ENCODE assay signal across 15 mouse cellular contexts in the genomic region with DNA sequence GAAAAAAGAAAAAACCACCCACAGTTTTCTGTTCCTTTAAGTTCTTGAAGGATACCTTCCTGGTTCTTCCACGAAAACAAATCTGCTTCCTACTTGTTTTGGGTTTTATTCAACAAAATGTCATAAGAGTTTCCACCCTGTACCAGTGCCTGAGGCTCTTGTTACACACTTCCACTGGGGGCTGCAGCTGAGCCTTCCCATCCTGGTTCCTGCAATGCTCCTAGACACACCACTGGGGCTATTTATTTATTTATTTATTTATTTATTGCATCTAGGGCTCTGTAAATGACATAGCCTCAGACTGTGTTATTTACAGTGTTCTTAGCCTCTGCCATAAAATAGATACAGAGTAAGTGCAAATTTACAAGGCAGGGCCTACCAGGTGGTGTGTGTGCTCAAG. TPM values are rescaled to one million over a fixed set of nuclear protein-coding genes. Genes with fewer than 3 reads are reported as not detected.
DNase-seq lines count a peak whose midpoint lies in the region; ATAC-seq and TF ChIP-seq lines count a peak whose summit lies in the region.
"Had no signal": no experiment of that assay in that cellular context is flagged by ENCODE, and none has a peak within 500 bp of the region (broad histone marks: within the 10 kb centered on the region; RNA-seq: fewer than 3 reads in every experiment).

No protein-coding gene starts in this region.

- H3K36me3 ChIP-seq in forebrain, postnatal 0 days (ENCODE audit: insufficient read depth) = no peaks in the 10 kb centered on the region
- H3K36me3 ChIP-seq in forebrain, embryonic 11.5 days (ENCODE audit: control insufficient read depth, insufficient read depth, low read length) = no peaks in the 10 kb centered on the region
- no peaks in the 10 kb centered on the region for H3K36me3 ChIP-seq in lung, embryonic 15.5 days
- no peaks in the 10 kb centered on the region for H3K36me3 ChIP-seq in stomach, embryonic 16.5 days (ENCODE audit: control insufficient read depth, insufficient read depth, low read length)
- no peaks in the 10 kb centered on the region for H3K36me3 ChIP-seq in hindbrain, embryonic 14.5 days (replicated peaks; ENCODE audit: control insufficient read depth, insufficient read depth)
- H3K36me3 ChIP-seq: hindbrain, embryonic 15.5 days; liver, embryonic 15.5 days; midbrain, embryonic 15.5 days had no signal

- peaks cover 8% of the 10 kb centered on the region; the same call in 1 of the 2 replicates for H3K4me1 ChIP-seq in forebrain, postnatal 0 days (ENCODE audit: insufficient read depth)
- no peaks in the 10 kb centered on the region for H3K4me1 ChIP-seq in forebrain, embryonic 11.5 days (replicated peaks; ENCODE audit: control insufficient read depth, insufficient read depth, low read length)
- peaks cover 12% of the 10 kb centered on the region for H3K4me1 ChIP-seq in lung, embryonic 15.5 days
- H3K4me1 ChIP-seq in stomach, embryonic 16.5 days (ENCODE audit: control insufficient read depth, insufficient read depth, low read length) = no peaks in the 10 kb centered on the region
- no peaks in the 10 kb centered on the region for H3K4me1 ChIP-seq in hindbrain, embryonic 14.5 days (replicated peaks; ENCODE audit: control insufficient read depth, insufficient read depth, low read length)
- H3K4me1 ChIP-seq: midbrain, embryonic 15.5 days had no signal

- intact Hi-C loops in heart, postnatal 36 days (cut with DNase I) = no loop called here

- no peaks in the 10 kb centered on the region for H3K9me3 ChIP-seq in forebrain, postnatal 0 days (ENCODE audit: low read length)
- no peaks in the 10 kb centered on the region for H3K9me3 ChIP-seq in forebrain, embryonic 11.5 days (ENCODE audit: control insufficient read depth, low read length)
- H3K9me3 ChIP-seq in lung, embryonic 15.5 days = no peaks in the 10 kb centered on the region
- no peaks in the 10 kb centered on the region for H3K9me3 ChIP-seq in stomach, embryonic 16.5 days (replicated peaks; ENCODE audit: control insufficient read depth, low read length)
- H3K9me3 ChIP-seq in hindbrain, embryonic 14.5 days (ENCODE audit: control insufficient read depth, low read length) = no peaks in the 10 kb centered on the region
- H3K9me3 ChIP-seq: hindbrain, embryonic 15.5 days; liver, embryonic 15.5 days; midbrain, embryonic 15.5 days had no signal

- H3K4me2 ChIP-seq in forebrain, postnatal 0 days (ENCODE audit: low read depth) = no peak overlapping the region
- no peak overlapping the region for H3K4me2 ChIP-seq in forebrain, embryonic 11.5 days (ENCODE audit: low read depth, low read length, severe bottlenecking)
- no peak overlapping the region for H3K4me2 ChIP-seq in lung, embryonic 15.5 days
- H3K4me2 ChIP-seq in stomach, embryonic 16.5 days (ENCODE audit: low read depth, low read length) = no peak overlapping the region
- H3K4me2 ChIP-seq in hindbrain, embryonic 14.5 days (replicated peaks) = no peak overlapping the region
- H3K4me2 ChIP-seq: hindbrain, embryonic 15.5 days; liver, embryonic 15.5 days; midbrain, embryonic 15.5 days had no signal

- TF ChIP-seq CTCF in forebrain, postnatal 0 days (IDR thresholded peaks at IDR 0.05; ENCODE audit: low read depth) = no peak

- H3K27me3 ChIP-seq in forebrain, postnatal 0 days (ENCODE audit: insufficient read depth, low read length) = no peaks in the 10 kb centered on the region
- H3K27me3 ChIP-seq in forebrain, embryonic 11.5 days (ENCODE audit: control insufficient read depth, insufficient read depth, low read length) = no peaks in the 10 kb centered on the region
- H3K27me3 ChIP-seq in lung, embryonic 15.5 days = no peaks in the 10 kb centered on the region
- H3K27me3 ChIP-seq in stomach, embryonic 16.5 days (ENCODE audit: control insufficient read depth, insufficient read depth, low read length) = no peaks in the 10 kb centered on the region
- no peaks in the 10 kb centered on the region for H3K27me3 ChIP-seq in hindbrain, embryonic 14.5 days (ENCODE audit: control insufficient read depth, insufficient read depth, low read length)
- H3K27me3 ChIP-seq: hindbrain, embryonic 15.5 days; midbrain, embryonic 15.5 days had no signal

- 65% methylated on average over 1 of the region's 1 CpGs for whole genome bisulfite sequencing in forebrain, postnatal 0 days
- 87% methylated on average over 1 of the region's 1 CpGs for WGBS in forebrain, embryonic 11.5 days
- WGBS in lung, embryonic 15.5 days = 69% methylated on average over 1 of the region's 1 CpGs
- WGBS in stomach, embryonic 16.5 days = 70% methylated on average over 1 of the region's 1 CpGs
- WGBS in hindbrain, embryonic 14.5 days = 91% methylated on average over 1 of the region's 1 CpGs

- H3K4me3 ChIP-seq in forebrain, postnatal 0 days (ENCODE audit: low read depth, low read length) = no peak overlapping the region
- H3K4me3 ChIP-seq in forebrain, embryonic 11.5 days (ENCODE audit: low read depth, low read length) = no peak overlapping the region
- no peak overlapping the region for H3K4me3 ChIP-seq in lung, embryonic 15.5 days
- no peak overlapping the region for H3K4me3 ChIP-seq in stomach, embryonic 16.5 days (replicated peaks; ENCODE audit: low read length)
- H3K4me3 ChIP-seq in hindbrain, embryonic 14.5 days (replicated peaks; ENCODE audit: low read length) = no peak overlapping the region
- H3K4me3 ChIP-seq: erythroblast, embryonic 14.5 days; hindbrain, embryonic 15.5 days; liver, embryonic 15.5 days; midbrain, embryonic 15.5 days had no signal

- DNase-seq in forebrain, postnatal 0 days = no peak
- DNase-seq in forebrain, embryonic 11.5 days (ENCODE audit: low spot score) = no peak
- DNase-seq in lung, postnatal 36 days = no peak
- DNase-seq in kidney, postnatal 10 days = peak; percentile 38
- DNase-seq in hindbrain, embryonic 14.5 days (ENCODE audit: low spot score) = no peak
- DNase-seq in heart, postnatal 36 days = no peak
- DNase-seq: B cell, adult 2 months; cerebellum, postnatal 36 days; heart, adult 18-20 months had no signal

- no peak overlapping the region for H3K27ac ChIP-seq in forebrain, postnatal 0 days (ENCODE audit: low read depth, low read length)
- no peak overlapping the region for H3K27ac ChIP-seq in forebrain, embryonic 11.5 days (ENCODE audit: low read depth, low read length)
- H3K27ac ChIP-seq in lung, embryonic 15.5 days = peak overlapping the region; percentile 73; the same call in 1 of the 2 replicates
- H3K27ac ChIP-seq in stomach, embryonic 16.5 days (ENCODE audit: low read length) = 0 out of 2 replicates have a peak overlapping the region, but pooled peaks have one; percentile 31
- no peak overlapping the region for H3K27ac ChIP-seq in hindbrain, embryonic 14.5 days
- H3K27ac ChIP-seq: hindbrain, embryonic 15.5 days; liver, embryonic 15.5 days; midbrain, embryonic 15.5 days had no signal

- H3K9ac ChIP-seq in forebrain, postnatal 0 days = no peak overlapping the region
- H3K9ac ChIP-seq in forebrain, embryonic 11.5 days (ENCODE audit: low read length) = no peak overlapping the region
- no peak overlapping the region for H3K9ac ChIP-seq in lung, embryonic 15.5 days
- no peak overlapping the region for H3K9ac ChIP-seq in stomach, embryonic 16.5 days (ENCODE audit: low read length)
- H3K9ac ChIP-seq in hindbrain, embryonic 14.5 days = no peak overlapping the region
- H3K9ac ChIP-seq: hindbrain, embryonic 15.5 days; liver, embryonic 15.5 days; midbrain, embryonic 15.5 days had no signal

- ATAC-seq in forebrain, postnatal 0 days = 0 out of 2 replicates have a peak, but pooled peaks have one; percentile 21
- no peak for ATAC-seq in forebrain, embryonic 11.5 days (replicated peaks; ENCODE audit: low FRiP score)
- no peak for ATAC-seq in lung, embryonic 15.5 days (ENCODE audit: borderline replicate concordance, extremely low read depth, low FRiP score, low TSS enrichment)
- ATAC-seq in stomach, embryonic 16.5 days (ENCODE audit: insufficient read depth, low FRiP score) = no peak
- no peak for ATAC-seq in hindbrain, embryonic 14.5 days (ENCODE audit: low FRiP score)
- ATAC-seq: midbrain, embryonic 15.5 days had no signal

RNA-seq across cellular contexts. Expression of a gene that starts 15.6 kb away (rescaled TPM):
- 0.15 TPM in 1 of 2 replicates, not detected in the other for total RNA-seq in forebrain, postnatal 0 days (2014; rRNA removed)
- 0.10 TPM in 1 of 2 replicates, not detected in the other for polyA plus RNA-seq in forebrain, postnatal 0 days (2015; fragmentation: Nextera tagmentation; extraction: Ambion mirVana)
- not detected in 2 replicates for polyA plus RNA-seq in forebrain, embryonic 11.5 days (2014; fragmentation: Nextera tagmentation; extraction: Ambion mirVana)
- polyA plus RNA-seq in lung, embryonic 15.5 days (2015; fragmentation: Nextera tagmentation; extraction: Ambion mirVana) = 0.10 TPM in 1 of 2 replicates, not detected in the other
- polyA plus RNA-seq in stomach, embryonic 16.5 days (2015; fragmentation: Nextera tagmentation; extraction: Ambion mirVana) = 0.17 and 0.31 TPM in 2 replicates
- polyA plus RNA-seq in hindbrain, embryonic 14.5 days (2014; fragmentation: Nextera tagmentation; extraction: Ambion mirVana) = 0.08 TPM in 1 of 2 replicates, not detected in the other
- total RNA-seq in heart, postnatal 36 days (2021) = under 1 TPM; 0.27 to 0.33 TPM
- polyA plus RNA-seq: erythroblast, embryonic 14.5 days; liver, embryonic 15.5 days; midbrain, embryonic 15.5 days had no signal

Comparison
In these comparisons a context has a peak if more than half of its experiments do, and no peak if none do; other contexts are left out.
1. H3K27ac ChIP-seq: peak in lung, embryonic 15.5 days (single experiment) and stomach, embryonic 16.5 days (single experiment); none in forebrain, postnatal 0 days (single experiment), forebrain, embryonic 11.5 days (single experiment) and hindbrain, embryonic 14.5 days (single experiment).